Mouse (Mus musculus): ENCODE measurements around the gene March10.

DNA sequence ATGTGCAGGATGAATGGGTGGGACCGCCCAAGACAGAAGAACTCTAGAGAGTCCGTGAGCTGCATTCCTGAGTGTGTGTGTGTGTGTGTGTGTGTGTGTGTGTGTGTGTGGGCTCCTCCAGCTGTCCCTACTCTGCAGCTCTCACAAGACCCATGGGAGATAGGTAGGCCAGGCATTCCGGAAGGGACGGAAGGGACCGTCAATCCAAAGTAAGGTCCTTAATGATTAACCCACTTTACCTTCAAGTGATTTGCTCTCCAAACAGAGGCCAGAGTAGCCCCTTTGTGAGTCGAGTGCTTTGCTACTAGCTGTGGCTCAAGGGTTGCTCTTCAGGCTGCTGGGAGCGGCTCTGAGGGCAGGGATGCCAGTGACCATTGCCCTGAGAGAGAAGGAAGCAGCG, 104.4 kb downstream of the March10 start:
- TF ChIP-seq CTCF (IDR thresholded peaks at IDR 0.05; ENCODE audit: low read depth), result no peak
- TF ChIP-seq EP300 (IDR thresholded peaks at IDR 0.05; ENCODE audit: low read depth), result no peak

All from liver, embryonic 14.5 days (tissue).